Mouse (Mus musculus) kidney, embryonic 14.5 days (tissue): Measurements from ENCODE around the gene Ssr1. TPM values are rescaled to one million over a fixed set of nuclear protein-coding genes. Genes with fewer than 3 reads are reported as not detected.

Experiments used
- ATAC-seq: fragments of 200-750 bp; cut with Nextera tagmentation; 2 replicates; pipeline ENCODE4 v1.8.0; 2017; ENCODE audit warnings: moderate number of reproducible peaks, mild to moderate bottlenecking, moderate TSS enrichment, moderate library complexity; ENCODE audit not compliant: low FRiP score, low TSS enrichment
- H3K27ac ChIP-seq: fragments of 300-500 bp; sonication (generic); 2 replicates; pipeline ENCODE4 v1.5.1; 2014; ENCODE audit warnings: low read depth, mild to moderate bottlenecking, low read length, moderate library complexity, mixed read lengths
- H3K27me3 ChIP-seq: fragments of 300-500 bp; sonication (generic); 2 replicates; pipeline ENCODE4 v1.6.1; 2014; ENCODE audit warnings: mild to moderate bottlenecking, low read length; ENCODE audit not compliant: control insufficient read depth, insufficient read depth
- H3K36me3 ChIP-seq: fragments of 300-500 bp; sonication (generic); 2 replicates; pipeline ENCODE4 v1.6.1; 2014; ENCODE audit warnings: low read length, mixed read lengths; ENCODE audit not compliant: control insufficient read depth, insufficient read depth
- H3K4me1 ChIP-seq: fragments of 300-500 bp; sonication (generic); 2 replicates; pipeline ENCODE4 v1.6.1; 2014; ENCODE audit warnings: low read length, mixed read lengths; ENCODE audit not compliant: control insufficient read depth, insufficient read depth
- H3K4me2 ChIP-seq: fragments of 300-500 bp; sonication (generic); replicated peaks from 2 replicates; pipeline ENCODE4 v1.6.1; 2014; ENCODE audit warnings: low read depth, mild to moderate bottlenecking, low read length
- H3K4me3 ChIP-seq: fragments of 300-500 bp; sonication (generic); 2 replicates; pipeline ENCODE4 v1.5.1; 2014; ENCODE audit warnings: mild to moderate bottlenecking, low read length
- H3K9ac ChIP-seq: fragments of 300-500 bp; sonication (generic); 2 replicates; pipeline ENCODE4 v1.6.1; 2014; ENCODE audit warnings: low read depth, mild to moderate bottlenecking, low read length, moderate library complexity
- H3K9me3 ChIP-seq: fragments of 300-500 bp; sonication (generic); 2 replicates; pipeline ENCODE4 v1.6.1; 2016; ENCODE audit warnings: low read length; ENCODE audit not compliant: control insufficient read depth
- WGBS: fragments of 180-500 bp; shearing (Covaris S2); extraction: QIAGEN DNeasy Blood & Tissue Kit; methylation state at CpG from one replicate; pipeline ENCODE4 v1.1.7; 2014; 5-methylcytosine and 5-hydroxymethylcytosine counted together
- polyA plus RNA-seq: library from polyadenylated mRNA; unstranded; fragments of >200 nt; fragmentation: Nextera tagmentation; extraction: Ambion mirVana; gene quantifications from 2 replicates; pipeline ENCODE4 v1.2.1, GENCODE M21; 2014

Gene Ssr1
- polyA plus RNA-seq, 1 experiment from 2014 or later = 133 TPM

DNA sequence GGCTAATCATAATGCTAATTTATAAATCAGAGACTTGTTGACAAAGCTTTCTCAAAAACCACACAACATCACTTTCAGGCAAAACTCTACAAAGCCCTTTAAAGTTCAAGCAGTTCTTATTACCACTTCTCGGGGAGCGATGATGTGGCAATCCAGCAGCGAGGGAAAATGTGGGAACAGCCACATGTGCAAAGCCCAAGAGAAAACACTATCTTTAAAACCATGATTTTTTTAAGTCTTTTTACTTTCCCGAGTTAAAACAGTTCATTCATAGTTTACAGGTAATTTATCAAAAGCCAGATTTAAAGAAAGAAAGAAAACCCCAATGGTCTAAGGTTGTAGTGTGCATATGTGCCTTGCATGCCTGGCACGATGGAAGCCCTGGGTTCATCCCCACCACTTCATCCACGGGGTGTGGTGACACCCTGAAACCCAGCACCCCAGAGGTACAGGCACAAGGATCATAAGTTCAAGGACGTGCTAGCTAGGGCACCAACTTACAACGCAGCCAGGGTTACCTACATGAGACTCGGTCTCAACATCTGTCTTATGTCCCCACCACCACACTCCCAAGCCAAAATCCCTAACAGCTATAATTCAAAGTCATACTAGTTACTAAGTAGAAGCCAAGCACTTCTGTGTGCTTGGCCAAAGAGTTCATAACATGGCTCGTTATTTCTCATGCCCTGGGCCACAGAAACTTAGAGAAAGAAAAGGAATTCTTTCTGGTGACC lies 1.2 kb downstream of the Ssr1 start:
- no peak for ATAC-seq
- H3K4me1 ChIP-seq = no peaks in the 10 kb centered on the region
- peak overlapping the region; percentile 74 for H3K4me2 ChIP-seq
- peaks cover 38% of the 10 kb centered on the region for H3K36me3 ChIP-seq
- WGBS = 7% methylated on average over 10 of the region's 10 CpGs
- H3K4me3 ChIP-seq = peak overlapping the region; percentile 97
- peak overlapping the region; percentile 98 for H3K9ac ChIP-seq
- peak overlapping the region; percentile 93; the same call in 1 of the 2 replicates for H3K27ac ChIP-seq
- H3K27me3 ChIP-seq = no peaks in the 10 kb centered on the region
- H3K9me3 ChIP-seq = no peaks in the 10 kb centered on the region

DNA sequence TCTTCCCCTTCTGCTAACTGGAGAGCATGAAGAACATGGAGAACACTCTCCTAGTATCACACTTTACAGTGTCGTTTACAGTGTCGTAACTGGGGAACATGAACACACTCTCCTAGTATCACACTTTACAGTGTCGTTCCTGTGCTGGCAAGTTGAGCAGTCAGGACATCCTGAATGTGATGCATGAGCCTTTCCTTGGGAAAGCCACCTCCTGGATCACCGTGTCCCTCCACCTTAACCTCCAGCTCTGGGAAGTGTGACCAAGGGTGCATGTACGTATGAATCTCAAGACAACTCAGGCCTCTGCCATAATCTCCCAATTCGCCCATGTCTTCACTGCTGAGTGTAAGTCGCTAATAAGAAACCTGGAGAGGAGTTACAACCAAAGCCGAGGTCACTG lies 4.3 kb downstream of the Ssr1 start:
- no peaks in the 10 kb centered on the region for H3K9me3 ChIP-seq
- H3K27me3 ChIP-seq = no peaks in the 10 kb centered on the region
- H3K4me1 ChIP-seq = no peaks in the 10 kb centered on the region
- no peak overlapping the region for H3K9ac ChIP-seq
- ATAC-seq = no peak
- peaks cover 67% of the 10 kb centered on the region for H3K36me3 ChIP-seq
- H3K4me3 ChIP-seq = no peak overlapping the region
- no peak overlapping the region for H3K27ac ChIP-seq
- 93% methylated on average over 8 of the region's 8 CpGs for WGBS
- H3K4me2 ChIP-seq = no peak overlapping the region

DNA sequence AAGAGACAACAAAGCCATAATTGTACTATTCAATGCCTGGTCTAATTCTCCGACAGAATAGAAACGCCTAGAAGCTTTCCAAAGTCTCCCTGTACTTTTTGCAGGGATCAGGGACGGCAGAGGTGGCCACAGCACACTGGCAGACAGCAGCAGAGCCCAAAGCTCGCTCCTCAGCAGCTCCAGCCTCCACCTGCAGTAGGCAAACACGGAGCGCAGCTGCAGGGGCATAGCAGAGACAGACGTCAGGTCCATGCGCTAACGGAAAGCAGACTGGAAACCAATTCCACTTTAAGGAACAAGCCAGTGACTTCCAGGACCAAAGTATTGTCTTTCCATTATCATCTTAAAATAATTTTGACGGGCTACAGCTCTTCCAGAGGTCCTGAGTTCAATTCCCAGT lies 7.9 kb downstream of the Ssr1 start:
- H3K36me3 ChIP-seq = peaks cover 95% of the 10 kb centered on the region
- H3K27ac ChIP-seq = no peak overlapping the region
- 87% methylated on average over 10 of the region's 10 CpGs for WGBS
- no peak overlapping the region for H3K4me3 ChIP-seq
- H3K4me2 ChIP-seq = no peak overlapping the region
- H3K9ac ChIP-seq = no peak overlapping the region
- H3K9me3 ChIP-seq = no peaks in the 10 kb centered on the region
- no peaks in the 10 kb centered on the region for H3K4me1 ChIP-seq
- no peak for ATAC-seq
- H3K27me3 ChIP-seq = no peaks in the 10 kb centered on the region

DNA sequence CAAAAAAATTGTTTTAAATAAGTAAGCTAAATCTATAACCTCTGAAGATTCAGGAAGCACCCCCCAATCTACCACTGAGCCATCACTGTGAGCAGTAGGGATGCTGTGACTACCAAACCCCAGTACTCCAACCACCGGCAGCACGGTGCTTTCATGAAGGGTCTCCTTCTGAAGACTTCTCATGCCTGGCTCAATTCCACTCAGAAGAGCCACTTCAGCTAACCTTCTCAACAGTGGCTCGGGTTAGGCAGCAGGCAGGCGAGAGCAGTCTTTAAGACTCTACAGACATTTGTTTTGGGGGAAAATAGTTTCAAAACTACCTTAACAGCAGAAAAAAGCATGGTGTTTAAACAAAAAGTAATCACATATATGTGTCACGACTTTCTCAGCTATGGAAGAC lies 13.0 kb downstream of the Ssr1 start:
- Histone ChIP-seq H3K4me3 (no peak overlapping the region), H3K9me3 (no peaks in the 10 kb centered on the region), H3K4me2 (no peak overlapping the region), H3K27ac (no peak overlapping the region), H3K36me3 (peaks cover 91% of the 10 kb centered on the region), H3K4me1 (no peaks in the 10 kb centered on the region), H3K9ac (no peak overlapping the region), H3K27me3 (no peaks in the 10 kb centered on the region)
- no peak for ATAC-seq
- 93% methylated on average over 5 of the region's 5 CpGs for WGBS

DNA sequence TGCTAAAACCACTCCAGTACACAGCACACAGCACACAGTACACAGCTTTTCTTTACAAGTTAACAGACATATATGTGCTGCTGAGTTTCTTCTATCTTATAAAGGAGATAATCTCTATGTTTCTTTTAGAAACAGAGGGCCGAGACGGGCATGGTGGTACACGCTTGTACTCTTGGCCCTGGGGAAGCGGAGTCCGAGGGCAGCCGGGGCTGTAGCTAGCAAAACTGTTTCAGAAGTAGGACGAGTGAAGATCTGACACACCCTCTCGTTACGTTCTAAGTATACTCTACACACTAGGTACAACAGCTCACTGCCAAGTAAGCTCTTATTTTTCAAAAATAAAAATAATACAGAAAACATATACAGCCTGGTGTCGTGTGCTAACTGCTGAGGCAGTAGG lies 13.7 kb downstream of the Ssr1 start:
- peaks cover 88% of the 10 kb centered on the region for H3K36me3 ChIP-seq
- H3K9me3 ChIP-seq = no peaks in the 10 kb centered on the region
- H3K4me3 ChIP-seq = no peak overlapping the region
- H3K9ac ChIP-seq = no peak overlapping the region
- H3K27ac ChIP-seq = no peak overlapping the region
- WGBS = 92% methylated on average over 10 of the region's 10 CpGs
- ATAC-seq = no peak
- H3K27me3 ChIP-seq = no peaks in the 10 kb centered on the region
- H3K4me2 ChIP-seq = no peak overlapping the region
- H3K4me1 ChIP-seq = no peaks in the 10 kb centered on the region

DNA sequence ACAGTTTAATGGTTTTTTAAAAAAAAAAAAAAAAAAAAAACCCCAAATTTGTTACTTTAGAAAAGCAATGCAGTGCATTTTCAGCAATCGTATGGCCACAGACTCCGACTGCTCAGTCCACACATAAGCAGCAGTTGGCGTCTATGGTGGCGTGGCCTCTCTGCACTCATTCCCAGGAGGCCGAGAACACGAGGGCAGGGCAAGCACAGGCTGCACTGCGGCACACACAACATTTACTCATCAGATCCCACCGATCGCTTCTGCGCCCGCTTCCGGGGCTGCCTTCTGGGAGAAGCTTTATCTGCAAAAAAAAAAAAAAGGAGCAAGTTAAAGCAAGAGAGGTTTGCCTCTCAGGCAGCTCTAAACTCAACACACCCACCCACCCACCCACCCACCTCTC lies 14.5 kb downstream of the Ssr1 start:
- Histone ChIP-seq H3K9me3 (no peaks in the 10 kb centered on the region), H3K27ac (no peak overlapping the region), H3K9ac (no peak overlapping the region), H3K27me3 (no peaks in the 10 kb centered on the region), H3K4me3 (no peak overlapping the region), H3K4me2 (no peak overlapping the region), H3K4me1 (no peaks in the 10 kb centered on the region), H3K36me3 (peaks cover 81% of the 10 kb centered on the region)
- 96% methylated on average over 12 of the region's 12 CpGs for WGBS
- no peak for ATAC-seq

- H3K27ac ChIP-seq = no peak overlapping the region
- no peak overlapping the region for H3K4me2 ChIP-seq
- no peaks in the 10 kb centered on the region for H3K4me1 ChIP-seq
- H3K27me3 ChIP-seq = no peaks in the 10 kb centered on the region
- no peak for ATAC-seq
- H3K36me3 ChIP-seq = peaks cover 35% of the 10 kb centered on the region
- H3K4me3 ChIP-seq = no peak overlapping the region
- no peaks in the 10 kb centered on the region for H3K9me3 ChIP-seq
- 90% methylated on average over 5 of the region's 5 CpGs for WGBS
- H3K9ac ChIP-seq = no peak overlapping the region
Measured at GRCm38 (mm10) chr13:37974731-37975130, 19.3 kb downstream of the Ssr1 start.

DNA sequence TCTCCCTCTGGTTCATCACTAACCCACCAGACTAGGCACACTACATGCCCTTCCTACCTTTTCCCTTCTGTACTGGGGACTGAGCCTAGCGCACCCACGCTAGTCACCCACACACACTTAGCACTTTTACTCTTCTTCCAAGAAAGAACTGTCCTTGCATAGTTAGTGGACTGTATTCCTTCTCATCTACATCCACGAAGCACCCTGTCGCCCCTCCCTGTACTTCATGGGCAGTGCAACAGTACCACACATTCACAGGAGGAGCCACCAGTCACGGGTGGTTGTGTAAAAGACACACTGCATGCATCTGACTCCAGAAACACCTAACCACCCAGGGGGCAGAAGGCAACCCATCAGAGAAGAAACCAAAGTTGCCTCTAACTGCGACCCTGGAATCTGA lies 20.0 kb downstream of the Ssr1 start:
- Histone ChIP-seq H3K4me2 (no peak overlapping the region), H3K4me1 (no peaks in the 10 kb centered on the region), H3K27me3 (no peaks in the 10 kb centered on the region), H3K4me3 (no peak overlapping the region), H3K9ac (no peak overlapping the region), H3K36me3 (peaks cover 28% of the 10 kb centered on the region), H3K27ac (no peak overlapping the region), H3K9me3 (no peaks in the 10 kb centered on the region)
- ATAC-seq = no peak
- WGBS = 83% methylated on average over 6 of the region's 6 CpGs

GRCm38 (mm10) chr13:37970887-37971530 lies 23.0 kb downstream of the Ssr1 start:
- Histone ChIP-seq H3K27me3 (no peaks in the 10 kb centered on the region), H3K36me3 (peaks cover 3% of the 10 kb centered on the region; the same call in 1 of the 2 replicates), H3K4me1 (peaks cover 19% of the 10 kb centered on the region), H3K4me3 (no peak overlapping the region), H3K9ac (no peak overlapping the region), H3K27ac (no peak overlapping the region), H3K9me3 (no peaks in the 10 kb centered on the region), H3K4me2 (no peak overlapping the region)
- 60% methylated on average over 11 of the region's 11 CpGs for WGBS
- no peak for ATAC-seq
